Mouse (Mus musculus) lung, postnatal 14 days (tissue): ENCODE measurements around the gene B020031M17Rik.
"Not testable (repeated sequence)": the region's sequence is repeated elsewhere in the genome, so short reads cannot be mapped to it uniquely, and the experiment has no call there.

Experiments
- DNase-seq: peaks from one replicate; pipeline ENCODE4 v3.0.0; 2021

B020031M17Rik gene

DNA sequence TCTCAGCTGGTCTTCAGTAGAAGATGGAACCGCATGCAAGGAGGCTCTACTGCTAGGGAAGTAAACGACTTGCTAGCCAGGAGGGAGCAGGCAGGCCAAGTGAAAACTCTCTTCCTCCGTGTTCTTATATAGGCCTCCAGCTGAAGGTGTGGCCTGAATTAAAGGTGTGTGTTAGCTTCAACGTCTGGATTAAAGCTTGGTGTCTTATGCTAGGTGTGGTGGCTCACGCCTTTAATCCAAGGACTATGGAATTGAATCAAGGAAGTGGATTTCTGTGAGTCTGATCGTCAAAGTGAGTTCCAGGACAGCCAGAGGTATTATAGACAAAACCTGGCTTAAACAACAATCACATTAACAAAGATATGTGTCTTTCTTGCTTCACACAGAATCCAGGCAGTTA lies at the start of gene B020031M17Rik:
B020031M17Rik (minus strand) TSS at position 101 of the 400 bp plus-strand sequence.
- DNase-seq, result not testable (repeated sequence)

DNA sequence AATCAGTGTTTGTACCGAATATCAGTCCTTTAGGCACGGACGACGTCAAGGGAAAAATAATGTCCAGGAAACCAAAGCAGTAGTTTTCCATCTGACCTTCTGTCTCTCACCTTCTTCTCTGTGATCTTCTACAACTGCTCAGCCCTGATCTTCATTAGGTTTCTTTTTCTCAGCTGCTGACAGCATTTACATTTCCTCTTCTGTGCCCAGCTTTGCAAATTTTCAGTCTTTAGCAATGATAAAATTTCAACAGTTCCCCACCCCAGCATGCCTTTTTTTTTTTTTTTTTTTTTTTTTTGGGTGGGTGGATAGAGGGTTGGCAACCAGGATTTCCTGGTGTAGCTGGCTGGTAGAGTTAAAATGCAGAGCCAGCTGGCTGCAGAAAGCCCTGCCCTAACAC lies 48.6 kb upstream of the B020031M17Rik start:
- DNase-seq, result not testable (repeated sequence)

DNA sequence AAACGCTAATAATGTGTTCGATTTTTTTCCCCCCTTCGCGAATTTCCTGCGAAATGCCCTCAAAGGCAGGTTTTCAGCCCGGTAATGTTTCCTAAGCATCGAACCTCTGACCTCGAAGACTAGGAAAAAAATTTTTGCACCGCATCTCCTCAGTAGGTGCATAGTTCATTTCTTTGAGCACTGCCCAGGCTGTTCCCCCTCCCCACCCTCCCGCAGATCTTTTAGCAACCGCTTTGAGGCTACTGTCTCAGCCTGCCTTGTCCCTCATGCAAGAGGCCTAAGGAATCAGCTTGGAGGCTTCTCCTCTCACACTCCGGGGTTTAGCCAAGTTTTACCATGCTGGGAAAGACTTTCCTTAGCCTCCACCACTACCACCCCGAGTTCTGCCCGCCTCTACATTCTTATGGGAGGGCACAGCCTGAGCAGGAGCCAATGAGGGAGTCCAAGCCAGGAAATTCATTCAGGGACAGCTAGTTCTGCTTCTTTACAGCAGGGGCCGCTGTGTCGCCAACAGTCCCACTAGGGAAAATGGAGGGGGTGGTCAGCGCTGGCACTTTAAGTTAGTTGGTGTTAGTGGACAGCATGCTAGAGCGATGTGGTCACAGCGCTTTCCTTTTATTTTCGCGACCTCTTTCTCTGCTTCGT lies 48.0 kb upstream of the B020031M17Rik start:
- DNase-seq, result not testable (repeated sequence)

DNA sequence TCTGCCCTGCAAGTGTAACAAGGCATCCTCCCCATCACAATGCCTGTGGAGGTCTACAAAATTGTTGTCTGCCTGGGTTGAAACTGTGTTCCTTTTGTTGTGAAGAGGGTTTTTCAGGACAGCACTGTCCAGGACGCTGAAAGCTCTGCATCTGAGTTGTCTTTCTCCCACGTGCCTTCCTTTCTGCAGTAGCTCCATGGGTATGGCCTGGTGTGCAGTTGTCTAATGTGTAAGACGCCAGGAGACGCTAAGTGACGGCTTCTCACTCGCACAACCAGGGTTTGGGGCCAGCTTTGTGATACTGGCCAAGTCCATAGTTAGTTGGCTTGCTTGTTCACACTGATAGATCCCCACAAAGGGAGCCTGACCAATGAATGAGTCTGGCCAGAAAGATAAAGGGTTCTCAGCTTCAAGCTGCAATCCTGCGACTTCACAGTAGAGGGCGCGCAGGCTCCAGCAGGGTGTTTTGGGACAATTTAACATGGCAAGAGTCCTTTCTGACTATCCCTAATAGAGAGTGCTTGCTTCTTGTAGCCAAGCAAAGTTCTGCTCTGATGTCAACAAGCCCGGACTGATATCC lies 41.4 kb upstream of the B020031M17Rik start:
- DNase-seq, result not testable (repeated sequence)

DNA sequence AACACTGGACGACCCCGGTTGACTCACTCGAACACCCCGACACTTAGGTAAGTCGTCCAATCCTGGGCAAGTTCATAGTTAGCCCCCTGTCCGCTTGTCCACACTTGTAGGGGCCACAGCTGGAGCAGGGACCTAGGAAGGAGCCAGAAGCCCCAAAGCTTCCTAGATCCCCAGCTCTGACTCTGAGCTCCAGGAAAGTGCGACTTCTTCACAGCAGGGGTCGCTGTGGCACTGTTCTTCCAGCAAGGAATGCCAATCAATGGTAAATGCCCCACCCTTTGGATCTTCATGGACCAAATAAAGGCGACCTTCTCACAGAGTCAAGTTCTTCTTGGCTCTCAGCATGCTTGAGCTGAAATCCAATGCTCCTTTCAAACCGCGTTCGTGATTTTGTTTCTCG lies 40.7 kb upstream of the B020031M17Rik start:
- DNase-seq, result not testable (repeated sequence)

DNA sequence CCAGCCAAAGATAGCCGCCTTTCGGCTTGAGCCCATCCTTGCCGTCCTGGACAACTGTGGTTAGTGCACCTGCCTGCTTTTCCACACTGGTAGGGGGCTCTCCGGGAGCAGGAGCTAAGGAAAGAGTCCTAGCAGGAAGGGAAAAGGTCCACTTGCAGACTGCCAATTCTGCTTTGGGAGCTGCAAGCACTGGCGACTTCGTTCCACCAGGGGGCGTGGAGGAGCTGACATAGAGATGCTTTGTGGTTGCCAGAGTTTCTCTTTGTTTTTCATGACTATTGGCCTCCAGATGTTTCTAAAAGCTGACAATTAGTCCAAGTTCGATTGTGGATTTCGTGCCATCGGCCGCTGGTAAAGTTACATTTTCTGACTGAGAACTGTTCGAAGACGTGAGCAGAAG lies 18.6 kb upstream of the B020031M17Rik start:
- DNase-seq, result not testable (repeated sequence)

DNA sequence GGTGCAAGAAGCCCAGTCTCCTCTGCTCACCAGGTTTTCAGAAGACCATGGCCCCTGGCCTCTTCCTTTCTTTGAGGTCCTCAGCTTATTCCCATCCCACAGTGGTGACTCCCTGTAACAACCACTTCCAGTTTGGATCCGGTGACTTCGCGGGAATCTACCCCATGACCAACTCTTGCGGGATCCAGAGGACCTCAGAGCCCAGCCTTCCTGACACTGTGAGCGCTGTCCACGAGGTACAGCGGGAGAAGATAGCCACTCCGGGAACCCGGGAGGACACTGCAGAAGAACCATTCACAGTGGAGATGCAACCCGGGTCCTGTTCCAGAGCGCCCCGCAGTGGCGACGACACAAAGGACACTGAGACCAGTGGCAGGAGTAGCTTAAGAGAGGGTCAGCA lies 17.6 kb upstream of the B020031M17Rik start:
- DNase-seq, result not testable (repeated sequence)

DNA sequence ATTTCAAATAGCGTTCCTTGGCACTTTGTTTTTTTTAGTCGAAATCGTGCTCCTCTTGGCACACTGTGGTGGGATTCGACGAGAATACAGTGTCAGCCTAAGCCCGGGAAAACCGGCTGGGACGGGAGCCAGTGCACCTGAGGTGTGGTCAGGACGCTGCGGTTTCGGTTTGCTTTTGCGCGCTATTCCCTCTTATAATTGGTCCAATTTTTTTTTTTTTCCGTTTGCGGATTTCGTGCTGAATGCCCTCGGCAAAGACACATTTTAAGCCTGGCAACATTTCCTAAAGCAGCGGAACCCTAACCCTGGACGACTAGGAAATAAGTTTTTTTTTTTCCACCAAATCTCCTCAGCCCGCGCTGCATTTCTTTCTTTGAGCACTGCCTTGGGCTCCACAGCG lies 15.4 kb upstream of the B020031M17Rik start:
- DNase-seq, result peak; percentile 7

DNA sequence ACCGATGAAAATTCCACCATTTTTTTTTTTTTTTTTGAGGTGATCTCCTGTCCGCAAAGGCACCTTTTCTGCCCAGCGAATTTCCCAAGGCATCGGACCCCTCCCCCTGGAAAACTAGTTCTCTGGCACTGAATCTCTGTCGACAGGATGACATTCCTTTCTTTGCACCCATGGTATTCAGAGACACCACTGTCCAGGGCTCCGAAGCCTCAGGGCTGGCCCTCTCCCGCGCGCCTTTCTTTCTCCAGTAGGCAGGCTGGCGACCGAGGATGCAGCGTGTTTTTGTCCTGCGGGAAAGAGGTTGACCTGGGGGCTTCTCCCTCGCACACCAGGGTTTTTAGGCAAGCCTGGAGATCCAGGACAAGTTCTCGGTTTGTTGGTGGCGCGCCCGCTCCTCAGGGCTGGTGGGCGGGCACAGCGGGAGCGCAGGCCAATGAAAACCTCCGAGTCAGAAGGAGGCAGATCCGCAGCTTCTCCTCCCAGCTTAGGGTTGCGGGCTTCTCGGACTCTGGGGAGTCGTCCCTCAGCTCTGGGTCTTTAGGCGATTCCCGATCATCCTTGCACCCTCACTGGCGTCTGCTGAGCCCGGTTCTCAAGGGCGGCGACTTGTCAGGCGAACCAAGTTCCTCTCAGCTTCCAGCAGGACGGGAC lies 14.8 kb upstream of the B020031M17Rik start:
- not testable (repeated sequence) for DNase-seq

DNA sequence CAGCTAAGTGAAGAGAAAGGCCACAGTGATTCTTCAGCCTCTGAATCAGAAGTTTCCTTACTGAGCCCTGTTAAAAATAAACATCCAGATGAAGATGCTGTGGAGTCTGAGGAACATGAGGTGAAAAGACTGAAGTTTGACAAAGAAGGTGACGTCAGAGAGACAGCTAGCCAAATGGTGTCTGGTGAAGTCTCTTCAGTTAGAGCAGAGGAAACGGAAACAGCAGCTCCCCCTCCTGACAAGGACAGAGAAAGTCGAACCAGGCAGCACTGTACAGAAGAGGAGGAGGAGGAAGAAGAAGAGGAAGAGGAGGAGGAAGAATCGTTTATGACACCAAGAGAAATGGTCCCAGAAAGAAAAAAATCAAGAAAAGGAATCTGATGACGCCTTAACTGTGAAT lies 12.2 kb upstream of the B020031M17Rik start:
- DNase-seq, result not testable (repeated sequence)

DNA sequence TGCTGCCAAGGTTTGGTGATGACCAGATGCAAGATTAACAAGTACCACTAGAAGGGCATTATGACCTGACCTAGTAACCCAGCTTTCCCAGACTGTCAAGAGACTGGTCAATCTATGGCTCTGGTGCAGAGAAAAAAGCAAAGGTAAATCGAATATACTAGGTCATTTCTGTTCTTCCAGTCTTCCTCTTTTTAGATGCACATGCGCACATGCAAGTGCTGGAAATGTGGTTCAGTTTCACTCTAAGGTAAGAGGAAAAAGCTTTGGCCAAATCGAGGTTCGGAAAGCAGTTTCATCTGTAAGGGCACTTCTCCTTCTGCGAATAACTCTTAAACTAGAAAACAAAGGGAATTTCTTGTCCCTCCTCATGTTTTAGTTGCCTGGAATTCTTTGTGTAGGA lies 5.0 kb upstream of the B020031M17Rik start:
- not testable (repeated sequence) for DNase-seq

DNA sequence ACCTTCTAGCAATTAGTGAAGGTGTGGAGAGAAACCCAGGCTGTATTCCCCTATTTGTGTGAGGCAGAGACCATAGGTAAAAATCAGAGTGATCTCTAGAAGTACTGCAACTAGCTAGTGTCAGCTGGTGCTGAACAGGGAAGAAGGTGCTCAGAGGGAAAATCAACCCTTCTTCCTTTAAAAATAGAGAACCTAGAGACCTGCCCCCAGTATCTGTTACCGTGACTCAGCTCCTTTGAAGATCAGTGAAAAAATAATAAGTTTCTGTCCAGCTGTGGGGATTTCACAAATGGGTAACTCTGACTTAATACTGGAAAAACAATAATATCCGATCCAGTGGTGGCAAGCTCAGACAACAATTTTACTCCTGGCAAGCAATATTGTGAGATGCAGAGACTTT lies 4.5 kb upstream of the B020031M17Rik start:
- DNase-seq, result not testable (repeated sequence)

DNA sequence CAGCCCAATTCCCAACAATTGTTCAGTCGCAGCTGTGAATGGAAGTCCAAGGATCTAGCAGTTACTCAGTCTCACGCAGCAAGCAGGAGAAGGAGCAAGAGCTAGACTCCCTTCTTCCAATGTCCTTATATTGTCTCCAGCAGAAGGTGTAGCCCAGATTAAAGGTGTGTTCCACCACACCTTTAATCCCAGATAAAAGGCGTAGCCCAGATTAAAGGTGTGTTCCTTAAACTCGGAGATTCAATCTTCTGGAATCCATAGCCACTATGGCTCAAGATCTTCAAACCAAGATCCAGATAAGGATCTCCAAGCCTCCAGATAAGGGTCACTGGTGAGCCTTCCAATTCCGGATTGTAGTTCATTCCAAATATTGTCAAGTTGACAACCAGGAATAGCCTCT lies 21.4 kb downstream of the B020031M17Rik start, which contains the start of gene Gm21761:
Gm21761 (minus strand) TSS at position 101 of the 400 bp plus-strand sequence.
- not testable (repeated sequence) for DNase-seq

DNA sequence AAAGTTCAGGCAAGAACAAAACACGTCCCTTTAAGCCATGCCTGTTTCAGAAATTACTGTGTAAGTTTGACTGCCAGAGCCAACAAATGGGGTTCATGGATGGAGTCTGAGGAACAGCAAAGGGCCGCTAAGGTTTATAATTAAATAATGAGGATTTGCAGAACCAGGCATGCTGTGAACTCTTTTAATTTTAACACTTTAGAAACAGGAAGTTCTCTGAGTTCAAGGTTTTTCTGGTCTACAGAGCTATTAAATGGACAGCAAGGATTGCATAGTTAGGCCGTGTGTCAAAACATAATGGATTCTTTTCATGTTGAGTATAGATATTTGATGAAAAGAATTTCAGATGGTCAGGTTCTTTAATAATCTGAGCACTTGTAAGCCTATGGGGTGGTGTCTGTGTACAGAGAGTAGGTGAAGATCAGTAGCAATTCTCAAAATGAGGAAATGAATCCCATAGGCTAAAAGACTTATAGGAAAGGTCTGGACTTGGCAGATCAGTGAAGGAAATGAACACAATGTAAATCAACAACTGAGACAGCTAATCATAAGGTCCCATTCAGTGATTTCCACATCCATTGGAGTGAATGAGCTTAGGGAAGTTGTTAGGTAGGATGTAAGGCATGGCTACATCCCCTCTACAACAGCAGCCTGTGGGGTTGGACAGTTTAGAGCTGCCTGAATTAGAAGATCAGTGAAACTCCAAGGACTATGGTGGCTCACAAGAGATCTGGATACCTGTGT lies 25.8 kb downstream of the B020031M17Rik start:
- DNase-seq, result not testable (repeated sequence)

DNA sequence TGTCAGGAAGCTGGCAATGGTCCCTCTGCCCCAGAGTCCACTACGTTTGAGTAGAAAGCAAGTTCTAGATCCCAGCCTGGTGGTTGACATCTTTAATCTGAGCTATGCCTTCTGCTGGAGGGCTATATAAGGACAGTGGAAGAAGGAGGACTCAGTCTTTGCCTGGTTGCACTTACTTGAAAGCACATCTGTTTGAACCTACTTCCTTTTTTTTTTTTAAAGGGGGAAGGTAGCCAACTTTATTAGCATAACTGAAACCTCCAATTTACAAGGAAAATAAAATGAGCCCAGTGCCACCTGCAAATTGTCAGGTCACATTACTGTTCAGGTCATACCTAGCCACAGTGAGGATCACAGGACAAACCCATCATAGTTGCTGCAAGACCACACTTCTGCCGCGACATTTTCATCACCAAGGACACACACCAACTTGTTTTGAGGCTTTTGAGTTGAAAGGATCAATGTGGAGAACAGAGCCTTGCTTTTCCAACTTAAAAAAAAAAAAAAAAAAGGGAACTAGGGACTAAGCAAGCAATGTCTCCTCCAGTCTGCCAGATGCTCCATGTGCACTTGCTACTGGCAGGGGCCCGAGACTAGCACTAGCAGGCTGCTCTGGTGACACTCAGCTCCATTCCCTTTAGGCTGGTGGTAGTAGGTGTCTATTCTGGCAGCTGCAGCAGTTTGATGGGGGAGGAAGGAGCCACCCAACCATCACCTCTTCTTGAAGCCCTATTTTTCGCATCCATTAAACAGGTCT lies 33.5 kb downstream of the B020031M17Rik start:
- DNase-seq, result not testable (repeated sequence)

DNA sequence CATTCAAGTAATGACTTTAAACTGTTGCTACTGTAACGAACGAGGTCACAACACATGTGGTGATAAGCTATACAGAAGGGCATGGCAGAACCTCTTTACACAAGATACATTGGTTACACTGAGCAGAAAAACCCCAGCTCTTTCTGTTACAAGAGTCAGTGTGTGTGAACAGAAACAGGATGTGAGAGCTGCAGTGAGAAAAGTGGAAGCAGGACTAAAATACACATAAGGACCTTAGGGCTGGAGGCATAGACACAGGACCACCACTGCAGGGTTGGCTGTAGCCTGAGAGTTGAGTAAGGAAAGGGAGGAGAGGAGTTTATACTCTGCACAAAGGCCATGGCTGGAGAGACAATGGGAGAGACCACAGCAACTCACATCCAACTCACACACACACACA lies 34.2 kb downstream of the B020031M17Rik start:
- not testable (repeated sequence) for DNase-seq
